Mouse (Mus musculus) neural tube, embryonic 12.5 days (tissue): Measurements from ENCODE around the gene Aimp1. TPM values are rescaled to one million over a fixed set of nuclear protein-coding genes. Genes with fewer than 3 reads are reported as not detected.
A peak's percentile ranks its signal among the peaks of the same experiment; 100 is the strongest.

Experiments
- ATAC-seq: fragments of 200-750 bp; cut with Nextera tagmentation; 2 replicates; pipeline ENCODE4 v1.8.0; 2017; ENCODE audit warnings: low read depth, mild to moderate bottlenecking, moderate TSS enrichment, moderate library complexity; ENCODE audit not compliant: low FRiP score
- H3K27ac ChIP-seq: fragments of 300-500 bp; sonication (generic); 2 replicates; pipeline ENCODE4 v1.5.1; 2016
- H3K27me3 ChIP-seq: fragments of 300-500 bp; sonication (generic); replicated peaks from 2 replicates; pipeline ENCODE4 v1.6.1; 2016; ENCODE audit warnings: mild to moderate bottlenecking
- H3K36me3 ChIP-seq: fragments of 300-500 bp; sonication (generic); 2 replicates; pipeline ENCODE4 v1.6.1; 2016; ENCODE audit warnings: mild to moderate bottlenecking
- H3K4me1 ChIP-seq: fragments of 300-500 bp; sonication (generic); 2 replicates; pipeline ENCODE4 v1.6.1; 2016
- H3K4me2 ChIP-seq: fragments of 300-500 bp; sonication (generic); replicated peaks from 2 replicates; pipeline ENCODE4 v1.6.1; 2016; ENCODE audit warnings: mild to moderate bottlenecking
- H3K4me3 ChIP-seq: fragments of 300-500 bp; sonication (generic); 2 replicates; pipeline ENCODE4 v1.5.1; 2016
- H3K9ac ChIP-seq: fragments of 300-500 bp; sonication (generic); 2 replicates; pipeline ENCODE4 v1.6.1; 2016; ENCODE audit warnings: mild to moderate bottlenecking
- H3K9me3 ChIP-seq: fragments of 300-500 bp; sonication (generic); 2 replicates; pipeline ENCODE4 v1.6.1; 2016; ENCODE audit warnings: mild to moderate bottlenecking
- WGBS: fragments of 180-500 bp; shearing (Covaris S2); methylation state at CpG from one replicate; pipeline ENCODE4 v1.1.7; 2016; 5-methylcytosine and 5-hydroxymethylcytosine counted together
- polyA plus RNA-seq: library from polyadenylated mRNA; unstranded; fragments of >200 nt; fragmentation: Nextera tagmentation; extraction: Ambion mirVana; gene quantifications from 2 replicates; pipeline ENCODE4 v1.2.1, GENCODE M21; 2016

Aimp1 gene
- polyA plus RNA-seq, result 65.8 and 67.2 TPM in 2 replicates

DNA sequence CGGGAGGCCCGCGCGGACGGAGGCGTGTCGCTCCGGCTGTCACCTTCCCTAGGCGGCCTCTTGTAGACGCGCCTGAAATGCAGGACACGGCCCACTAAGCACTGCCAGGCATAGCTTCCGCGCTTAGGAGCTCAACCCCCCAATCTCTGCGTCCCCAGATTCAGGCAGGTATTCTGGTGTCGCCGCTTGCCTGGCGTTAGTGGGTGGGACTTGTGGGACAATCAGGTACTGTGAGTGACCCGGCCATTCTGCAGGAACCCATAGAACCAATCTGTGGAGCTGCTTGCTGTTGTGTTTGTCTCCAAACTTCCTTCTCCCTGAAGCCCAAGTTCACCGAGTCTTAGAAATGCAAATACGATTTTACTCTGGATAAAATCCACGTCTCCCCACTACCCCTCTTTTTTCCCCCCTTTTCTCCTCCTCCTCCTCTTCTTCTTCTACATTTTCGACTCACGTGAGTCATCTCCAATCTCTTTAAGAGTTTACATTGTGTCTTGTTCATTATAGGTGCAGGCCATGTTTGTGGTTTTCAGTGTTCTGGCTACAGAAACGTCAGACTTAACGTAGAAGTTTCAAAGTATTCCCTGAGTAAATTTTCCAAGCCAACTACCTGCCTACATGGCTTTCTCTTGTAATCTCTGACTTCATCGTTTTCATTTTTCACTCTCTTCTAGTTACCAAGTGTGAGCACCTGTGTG is at the start of gene Aimp1:
Gene Aimp1 (minus strand): TSS at position 140 of the 698 bp plus-strand sequence.
- ATAC-seq, result no peak
- peak within 1 kb of the TSS; percentile 75 for H3K4me3 ChIP-seq
- peak within 1 kb of the TSS; percentile 75 for H3K9ac ChIP-seq
- H3K27me3 ChIP-seq, result no peaks in the 10 kb centered on the region
- 2% methylated on average over 27 of the region's 27 CpGs for WGBS
- H3K4me2 ChIP-seq, result peak within 1 kb of the TSS; percentile 80
- H3K9me3 ChIP-seq, result no peaks in the 10 kb centered on the region
- H3K4me1 ChIP-seq, result peaks cover 11% of the 10 kb centered on the region
- H3K36me3 ChIP-seq, result no peaks in the 10 kb centered on the region
- H3K27ac ChIP-seq, result no peak within 1 kb of the TSS; the same call in 1 of the 2 replicates

DNA sequence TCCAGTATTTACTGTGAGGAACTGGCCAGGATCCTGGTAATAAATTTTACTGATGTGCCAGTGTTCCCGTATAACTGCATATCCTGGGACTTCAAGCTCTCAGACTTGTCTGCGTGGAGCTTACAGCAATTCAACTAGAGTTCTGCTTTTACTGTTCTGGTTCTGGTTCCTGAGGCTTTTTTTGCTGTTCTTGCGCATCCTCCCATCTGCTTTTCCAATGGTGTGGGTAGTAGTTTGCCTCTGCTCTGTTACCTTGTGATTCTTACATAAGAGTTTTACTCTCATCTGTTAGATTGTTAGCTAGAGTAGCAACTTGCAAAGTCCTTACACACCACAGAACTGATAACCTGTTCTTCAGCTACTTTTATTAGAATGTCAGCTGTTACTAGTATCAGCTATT is 40.2 kb upstream of the Aimp1 start:
- ATAC-seq, result no peak
- Histone ChIP-seq H3K4me1 (no peaks in the 10 kb centered on the region), H3K36me3 (peaks cover 12% of the 10 kb centered on the region), H3K27me3 (no peaks in the 10 kb centered on the region), H3K9ac (no peak overlapping the region), H3K9me3 (no peaks in the 10 kb centered on the region), H3K4me2 (no peak overlapping the region), H3K27ac (no peak overlapping the region), H3K4me3 (no peak overlapping the region)
- 89% methylated on average over 3 of the region's 3 CpGs for WGBS

DNA sequence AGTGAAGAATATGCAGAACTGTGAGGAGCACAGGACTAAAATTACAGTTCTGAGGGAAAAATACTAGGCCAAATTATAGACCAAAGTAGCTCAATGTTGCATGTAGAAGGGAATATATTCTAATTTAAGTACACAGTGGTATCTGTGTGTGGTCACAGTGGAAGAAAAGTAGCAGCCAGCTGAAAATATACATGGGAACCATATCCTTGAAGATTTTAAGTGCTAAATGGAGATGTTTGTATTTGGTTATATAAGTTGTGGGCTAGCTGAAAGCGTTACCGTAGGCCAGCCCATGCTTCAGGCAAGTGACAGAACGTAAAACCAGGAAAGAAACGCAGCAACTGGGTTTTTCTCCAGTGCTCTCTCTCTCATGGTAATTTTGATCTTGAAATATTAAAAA is 33.1 kb upstream of the Aimp1 start:
- no peak overlapping the region for H3K4me3 ChIP-seq
- no peaks in the 10 kb centered on the region for H3K4me1 ChIP-seq
- H3K9me3 ChIP-seq, result no peaks in the 10 kb centered on the region
- no peak for ATAC-seq
- no peak overlapping the region for H3K4me2 ChIP-seq
- H3K36me3 ChIP-seq, result peaks cover 8% of the 10 kb centered on the region
- no peaks in the 10 kb centered on the region for H3K27me3 ChIP-seq
- WGBS, result 94% methylated on average over 4 of the region's 4 CpGs
- no peak overlapping the region for H3K9ac ChIP-seq
- H3K27ac ChIP-seq, result no peak overlapping the region

DNA sequence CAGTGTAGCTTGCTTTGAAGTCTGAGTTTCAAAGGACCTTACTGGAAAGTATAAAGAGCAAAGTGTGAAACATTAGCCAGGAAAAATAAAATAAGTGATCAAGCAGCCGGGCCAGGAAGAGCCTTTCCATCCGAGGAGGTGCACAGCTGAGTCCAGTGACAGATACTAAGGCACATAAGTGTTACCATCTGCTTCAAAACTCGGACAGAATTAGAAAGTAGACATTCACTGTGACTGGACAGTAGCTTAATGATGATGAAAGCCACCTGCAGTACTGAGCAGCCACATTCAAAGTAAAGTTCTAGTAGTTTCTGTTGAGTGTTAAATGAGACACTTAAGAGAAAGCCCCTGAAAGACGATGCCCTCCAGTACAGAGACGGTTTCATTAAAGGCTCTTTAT is 29.7 kb upstream of the Aimp1 start:
- Histone ChIP-seq H3K4me1 (no peaks in the 10 kb centered on the region), H3K27ac (no peak overlapping the region), H3K4me2 (no peak overlapping the region), H3K27me3 (no peaks in the 10 kb centered on the region), H3K9ac (no peak overlapping the region), H3K9me3 (no peaks in the 10 kb centered on the region), H3K36me3 (no peaks in the 10 kb centered on the region), H3K4me3 (no peak overlapping the region)
- WGBS, result 76% methylated on average over 5 of the region's 5 CpGs
- ATAC-seq, result no peak

DNA sequence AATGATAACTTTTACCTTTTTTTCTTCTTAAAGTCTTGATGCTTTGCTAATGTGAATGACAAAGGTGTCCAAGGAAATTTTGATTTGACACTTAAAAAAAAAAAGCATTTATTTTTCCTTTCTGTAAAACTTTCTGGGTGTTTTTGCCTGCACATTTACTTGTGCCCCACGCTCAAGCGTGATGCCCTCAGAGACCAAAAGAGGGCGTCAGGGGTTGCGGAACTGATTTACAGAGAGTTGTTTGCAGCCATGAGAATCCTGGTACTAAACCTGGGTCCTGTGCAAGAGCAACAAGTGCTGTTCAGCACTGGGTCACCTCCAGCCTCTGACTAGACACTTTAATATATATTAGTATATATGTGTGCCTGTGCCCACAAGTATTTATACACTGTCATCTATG is 22.8 kb upstream of the Aimp1 start:
- Histone ChIP-seq H3K4me3 (no peak overlapping the region), H3K4me1 (no peaks in the 10 kb centered on the region), H3K27ac (no peak overlapping the region), H3K9ac (no peak overlapping the region), H3K36me3 (no peaks in the 10 kb centered on the region), H3K4me2 (no peak overlapping the region), H3K9me3 (no peaks in the 10 kb centered on the region), H3K27me3 (no peaks in the 10 kb centered on the region)
- ATAC-seq, result no peak
- 78% methylated on average over 4 of the region's 4 CpGs for WGBS

DNA sequence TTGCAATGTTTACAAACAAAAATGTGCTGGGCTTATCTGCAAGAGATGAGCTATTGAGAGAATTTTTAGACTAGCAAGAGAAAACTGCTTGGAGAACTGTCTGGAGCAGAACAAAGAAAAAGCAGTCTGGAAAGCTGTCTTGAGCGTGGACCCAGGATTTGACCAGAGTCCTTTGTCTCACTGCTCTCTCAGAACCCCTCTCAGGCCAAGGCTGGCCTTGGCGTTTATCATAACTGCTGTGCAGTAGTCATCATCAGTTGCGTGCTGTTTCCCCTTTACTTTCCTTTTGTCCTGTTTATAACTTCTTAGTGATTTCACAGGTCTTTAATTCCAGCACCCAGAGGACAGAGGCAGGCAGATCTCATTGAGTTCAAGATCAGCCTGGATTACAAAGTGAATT is 20.0 kb upstream of the Aimp1 start:
- H3K4me1 ChIP-seq, result no peaks in the 10 kb centered on the region
- H3K4me3 ChIP-seq, result no peak overlapping the region
- no peaks in the 10 kb centered on the region for H3K27me3 ChIP-seq
- no peaks in the 10 kb centered on the region for H3K9me3 ChIP-seq
- 84% methylated on average over 3 of the region's 3 CpGs for WGBS
- no peak overlapping the region for H3K4me2 ChIP-seq
- no peak overlapping the region for H3K9ac ChIP-seq
- H3K27ac ChIP-seq, result no peak overlapping the region
- ATAC-seq, result no peak
- H3K36me3 ChIP-seq, result no peaks in the 10 kb centered on the region

DNA sequence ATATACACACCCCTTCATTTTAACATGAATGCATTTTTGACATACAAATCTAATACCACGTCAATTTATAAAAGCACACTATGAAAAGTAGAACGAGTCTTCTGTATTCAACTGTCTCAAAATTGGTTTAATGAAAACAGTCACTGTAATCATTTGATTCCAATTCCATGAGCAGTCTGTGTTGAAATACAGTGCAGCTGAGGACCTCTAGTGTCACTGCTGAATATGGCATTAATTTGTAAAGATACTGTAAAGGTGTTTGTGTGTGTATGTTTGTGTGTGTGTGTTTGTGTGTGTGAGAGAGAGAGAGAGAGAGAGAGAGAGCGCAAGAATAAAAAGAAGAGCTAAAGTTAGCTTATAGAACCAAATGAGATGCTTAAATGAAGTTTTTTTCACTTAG is 17.2 kb upstream of the Aimp1 start:
- no peak overlapping the region for H3K4me2 ChIP-seq
- no peaks in the 10 kb centered on the region for H3K9me3 ChIP-seq
- H3K27ac ChIP-seq, result no peak overlapping the region
- ATAC-seq, result no peak
- no peaks in the 10 kb centered on the region for H3K4me1 ChIP-seq
- no peaks in the 10 kb centered on the region for H3K36me3 ChIP-seq
- H3K9ac ChIP-seq, result no peak overlapping the region
- WGBS, result 85% methylated on average over 3 of the region's 3 CpGs
- H3K4me3 ChIP-seq, result no peak overlapping the region
- no peaks in the 10 kb centered on the region for H3K27me3 ChIP-seq

DNA sequence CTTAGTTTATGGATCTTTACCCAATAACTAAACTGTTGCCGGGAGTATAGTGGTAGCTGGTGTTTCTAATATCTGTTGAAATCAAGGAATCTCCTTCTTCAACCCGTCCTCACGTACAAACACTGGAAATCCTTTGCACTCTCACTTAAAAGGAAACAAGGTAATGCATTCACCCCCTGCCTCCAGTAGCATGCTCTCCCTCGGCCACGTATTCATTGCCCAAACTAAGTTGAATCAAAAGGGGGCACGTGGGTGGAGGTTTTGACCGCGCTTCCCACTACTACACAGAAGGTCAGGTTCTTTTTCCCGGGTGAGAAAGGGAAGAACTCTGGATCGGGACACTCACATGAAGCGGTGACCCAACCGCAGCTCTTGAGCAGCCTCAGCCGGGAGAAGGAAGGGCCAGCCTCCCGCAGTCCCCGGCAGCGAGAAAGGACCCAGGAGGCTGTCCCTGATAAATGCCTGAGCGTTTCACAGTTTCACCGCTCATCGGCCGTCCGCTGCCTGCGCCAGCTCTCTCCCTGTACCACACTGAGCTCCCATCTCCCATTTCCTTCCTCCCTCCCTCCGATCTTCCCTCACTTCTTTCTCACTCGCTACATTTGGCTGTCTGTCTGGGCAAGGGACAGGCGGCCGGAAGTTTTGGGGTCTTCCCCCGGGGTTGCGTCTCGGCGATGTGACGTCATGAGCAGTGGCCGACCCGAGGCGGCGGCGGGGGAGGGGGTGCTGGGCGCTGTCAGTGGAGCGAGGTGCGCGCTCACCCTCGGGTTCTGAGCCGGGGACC is 531 bp downstream of the Aimp1 start, which contains the start of gene Tbck:
Gene Tbck (plus strand): TSS at position 698 of the 784 bp plus-strand sequence.
- H3K4me1 ChIP-seq, result peaks cover 11% of the 10 kb centered on the region
- H3K36me3 ChIP-seq, result no peaks in the 10 kb centered on the region
- WGBS, result under 1% methylated on average over 42 of the region's 42 CpGs
- H3K9me3 ChIP-seq, result no peaks in the 10 kb centered on the region
- peak within 1 kb of the TSS; percentile 75 for H3K4me3 ChIP-seq
- peak; percentile 97 for ATAC-seq
- peak within 1 kb of the TSS; percentile 75 for H3K9ac ChIP-seq
- H3K27me3 ChIP-seq, result no peaks in the 10 kb centered on the region
- H3K27ac ChIP-seq, result no peak within 1 kb of the TSS; the same call in 1 of the 2 replicates
- peak within 1 kb of the TSS; percentile 80 for H3K4me2 ChIP-seq

DNA sequence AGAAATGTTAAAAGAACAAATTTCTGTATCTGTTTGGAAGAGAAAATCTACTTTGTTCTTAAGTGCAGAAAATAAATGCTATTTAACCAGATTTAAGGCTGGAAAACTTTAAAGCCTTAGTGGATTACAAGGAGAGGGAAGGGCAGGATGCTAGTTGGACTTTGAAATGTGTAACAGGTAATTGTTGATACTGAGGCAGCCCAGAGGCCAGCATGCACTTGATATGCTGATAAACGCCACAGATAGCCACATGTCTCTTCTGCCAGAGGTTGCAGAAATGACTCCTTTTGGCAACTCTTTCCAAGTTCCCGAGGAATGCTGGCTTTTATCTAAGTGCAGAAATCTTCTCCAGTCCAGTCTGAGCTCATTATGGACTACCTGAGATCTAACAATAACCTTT is 6.7 kb downstream of the Aimp1 start:
- Histone ChIP-seq H3K27ac (no peak overlapping the region), H3K27me3 (no peaks in the 10 kb centered on the region), H3K9ac (no peak overlapping the region), H3K4me1 (peaks cover under 1% of the 10 kb centered on the region), H3K9me3 (no peaks in the 10 kb centered on the region), H3K4me3 (no peak overlapping the region), H3K36me3 (peaks cover 11% of the 10 kb centered on the region), H3K4me2 (no peak overlapping the region)
- WGBS, result 86% methylated on average over 2 of the region's 2 CpGs
- ATAC-seq, result no peak

DNA sequence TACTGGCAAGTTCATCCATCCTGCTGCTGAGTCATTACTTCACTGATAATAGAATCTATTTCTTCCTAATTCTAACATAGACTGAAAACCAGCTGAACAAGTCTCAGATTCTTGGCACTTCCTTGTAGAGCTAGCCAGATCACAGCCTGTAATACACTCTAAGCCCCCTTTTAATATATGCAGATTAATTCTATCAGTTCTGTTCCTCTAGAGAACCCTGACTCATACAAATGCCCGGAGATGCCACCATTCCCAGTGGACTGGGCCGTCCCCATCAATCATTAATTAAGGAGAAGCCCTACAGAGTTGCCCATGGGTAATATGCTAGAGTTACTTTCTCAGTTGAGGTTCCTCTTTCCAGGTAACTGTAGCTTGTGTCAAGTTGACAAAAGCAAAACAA is 28.2 kb downstream of the Aimp1 start:
- 72% methylated on average over 2 of the region's 2 CpGs for WGBS
- Histone ChIP-seq H3K27me3 (no peaks in the 10 kb centered on the region), H3K9ac (no peak overlapping the region), H3K4me2 (no peak overlapping the region), H3K4me1 (no peaks in the 10 kb centered on the region), H3K27ac (no peak overlapping the region), H3K36me3 (peaks cover 24% of the 10 kb centered on the region), H3K4me3 (no peak overlapping the region), H3K9me3 (no peaks in the 10 kb centered on the region)
- no peak for ATAC-seq

DNA sequence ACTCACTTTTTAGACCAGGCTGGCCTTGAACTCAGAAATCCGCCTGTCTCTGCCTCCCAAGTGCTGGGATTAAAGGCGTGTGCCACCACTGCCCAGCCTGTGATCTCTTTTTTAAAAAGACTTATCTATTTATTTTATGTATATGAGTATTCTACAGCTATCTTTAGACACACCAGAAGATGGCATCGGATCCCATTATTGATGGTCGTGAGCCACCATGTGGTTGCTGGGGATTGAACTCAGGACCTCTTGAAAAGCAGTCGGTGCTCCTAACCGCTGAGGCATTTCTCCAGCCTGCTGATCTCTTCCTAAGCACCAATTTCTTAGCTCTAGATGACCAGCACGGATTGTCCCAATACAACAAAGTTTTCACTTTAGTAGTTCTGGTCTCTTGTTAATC is 30.2 kb downstream of the Aimp1 start:
- Histone ChIP-seq H3K4me1 (no peaks in the 10 kb centered on the region), H3K9ac (no peak overlapping the region), H3K4me3 (no peak overlapping the region), H3K4me2 (no peak overlapping the region), H3K9me3 (no peaks in the 10 kb centered on the region), H3K27me3 (no peaks in the 10 kb centered on the region), H3K27ac (no peak overlapping the region), H3K36me3 (peaks cover 5% of the 10 kb centered on the region)
- no peak for ATAC-seq
- 85% methylated on average over 7 of the region's 7 CpGs for WGBS

DNA sequence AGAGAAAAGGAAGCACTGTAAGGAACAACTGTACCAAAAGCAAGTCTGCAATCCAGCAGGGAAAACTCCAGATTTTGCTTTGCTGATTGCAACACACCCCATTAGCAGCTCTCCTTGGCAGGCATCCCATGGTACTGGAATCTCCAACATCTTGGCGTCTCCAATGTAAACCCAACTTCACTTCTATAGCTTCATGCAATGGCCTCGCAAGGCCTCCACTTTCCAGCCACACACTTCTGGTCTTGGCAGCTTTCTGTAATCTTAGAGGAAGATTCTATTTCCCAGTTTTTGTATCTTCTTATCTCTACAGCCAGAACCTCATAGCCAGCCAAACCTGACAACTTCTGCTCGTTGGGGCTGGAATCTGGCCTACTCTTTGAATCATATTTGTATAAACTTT is 32.4 kb downstream of the Aimp1 start:
- Histone ChIP-seq H3K36me3 (no peaks in the 10 kb centered on the region), H3K9ac (no peak overlapping the region), H3K27me3 (no peaks in the 10 kb centered on the region), H3K4me1 (no peaks in the 10 kb centered on the region), H3K27ac (no peak overlapping the region), H3K4me3 (no peak overlapping the region), H3K4me2 (no peak overlapping the region), H3K9me3 (no peaks in the 10 kb centered on the region)
- 85% methylated on average over 3 of the region's 3 CpGs for WGBS
- no peak for ATAC-seq
